Mouse (Mus musculus) hindbrain, postnatal 0 days (tissue): Measurements from ENCODE around the gene B630019K06Rik. TPM values are rescaled to one million over a fixed set of nuclear protein-coding genes. Genes with fewer than 3 reads are reported as not detected.

Experiments used
- ATAC-seq: fragments of 200-750 bp; cut with Nextera tagmentation; 2 replicates; pipeline ENCODE4 v1.8.0; 2017; ENCODE audit warnings: mild to moderate bottlenecking, moderate TSS enrichment, moderate library complexity
- DNase-seq: peaks from one replicate; pipeline ENCODE4 v3.0.0-alpha.2; 2015; ENCODE audit warnings: low spot score
- H3K27ac ChIP-seq: fragments of 300-500 bp; sonication (generic); 2 replicates; pipeline ENCODE4 v1.5.1; 2014; ENCODE audit warnings: mild to moderate bottlenecking
- H3K27me3 ChIP-seq: fragments of 300-500 bp; sonication (generic); 2 replicates; pipeline ENCODE4 v1.6.1; 2014; ENCODE audit warnings: low read length, mixed read lengths; ENCODE audit not compliant: insufficient read depth
- H3K36me3 ChIP-seq: fragments of 300-500 bp; sonication (generic); 2 replicates; pipeline ENCODE4 v1.6.1; 2014; ENCODE audit warnings: low read length, mixed read lengths; ENCODE audit not compliant: insufficient read depth
- H3K4me1 ChIP-seq: fragments of 300-500 bp; sonication (generic); 2 replicates; pipeline ENCODE4 v1.6.1; 2014; ENCODE audit warnings: antibody characterized with exemption, low read length, mixed read lengths; ENCODE audit not compliant: insufficient read depth
- H3K4me2 ChIP-seq: fragments of 300-500 bp; sonication (generic); 2 replicates; pipeline ENCODE4 v1.6.1; 2014; ENCODE audit warnings: low read depth, mild to moderate bottlenecking, low read length, moderate library complexity, mixed read lengths
- H3K4me3 ChIP-seq: fragments of 300-500 bp; sonication (generic); 2 replicates; pipeline ENCODE4 v1.5.1; 2014; ENCODE audit warnings: low read length
- H3K9ac ChIP-seq: fragments of 300-500 bp; sonication (generic); replicated peaks from 2 replicates; pipeline ENCODE4 v1.6.1; 2014; ENCODE audit warnings: mild to moderate bottlenecking, low read length, moderate library complexity, mixed read lengths
- H3K9me3 ChIP-seq: fragments of 300-500 bp; sonication (generic); 2 replicates; pipeline ENCODE4 v1.6.1; 2016; ENCODE audit warnings: low read length, mixed read lengths
- CTCF ChIP-seq: IDR thresholded peaks from 2 replicates; pipeline ENCODE4 v1.5.1; 2016; ENCODE audit warnings: antibody characterized with exemption, control low read depth, low read depth
- WGBS: fragments of 180-500 bp; shearing (Covaris S2); extraction: QIAGEN DNeasy Blood & Tissue Kit; methylation state at CpG from one replicate; pipeline ENCODE4 v1.1.7; 2014; 5-methylcytosine and 5-hydroxymethylcytosine counted together
- polyA plus RNA-seq: library from polyadenylated mRNA; unstranded; fragments of >200 nt; fragmentation: Nextera tagmentation; extraction: Ambion mirVana; gene quantifications from 2 replicates; pipeline ENCODE4 v1.2.1, GENCODE M21; 2015
- total RNA-seq: library from RNA; depleted of rRNA; stranded (reverse); fragments of >200 nt; gene quantifications from 2 replicates; pipeline ENCODE4 v1.2.3, GENCODE M21; 2014; rRNA removed

B630019K06Rik gene
- total and polyA plus RNA-seq, 2 experiments from 2014 or later = 30.0 to 94.8 TPM

DNA sequence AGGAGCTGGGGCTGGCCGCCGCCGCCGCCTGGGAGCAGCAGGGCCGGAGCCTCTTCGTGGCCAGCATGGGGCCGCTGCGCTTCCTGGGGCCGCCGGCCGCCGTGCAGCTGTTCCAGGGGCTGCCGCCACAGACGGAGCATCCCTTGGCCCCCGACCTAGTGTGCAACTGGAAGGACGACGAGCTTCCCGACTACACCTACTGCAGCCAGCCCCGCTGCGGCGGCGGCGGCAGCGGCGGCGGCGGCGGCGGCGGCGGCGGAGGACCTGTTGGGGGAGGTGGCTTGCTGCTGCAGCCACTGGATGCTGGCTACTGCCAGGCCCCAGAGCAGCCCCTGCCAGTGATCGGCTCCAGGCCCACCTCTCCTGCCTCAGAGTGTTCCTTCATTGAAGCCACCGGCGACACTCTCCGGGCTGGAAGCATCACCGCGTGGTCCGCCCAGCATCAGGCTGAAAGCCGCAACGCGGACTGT is 1.0 kb downstream of the B630019K06Rik start:
- 35% methylated on average over 20 of the region's 42 CpGs for WGBS
- DNase-seq = peak; percentile 29

DNA sequence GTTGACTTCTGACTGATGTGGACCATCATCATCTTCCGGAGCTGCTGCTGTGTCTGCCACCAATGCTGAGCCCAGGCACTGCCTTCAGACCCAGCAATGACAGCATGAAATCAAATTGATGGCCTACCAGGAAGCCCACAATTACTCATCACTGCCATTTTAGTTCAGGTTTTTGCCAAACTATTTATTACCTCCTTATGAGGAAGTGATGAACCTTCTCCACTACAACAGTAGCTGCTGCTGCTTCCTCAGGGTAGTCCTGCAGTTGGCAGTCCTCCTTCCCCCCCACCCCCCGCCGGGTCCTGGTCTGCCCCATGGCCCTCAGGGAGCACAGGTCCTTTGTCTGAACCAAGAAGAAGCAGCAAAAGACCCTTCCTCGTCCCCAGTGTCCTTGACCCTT is 8.6 kb downstream of the B630019K06Rik start:
- ATAC-seq = no peak
- H3K9ac ChIP-seq = no peak overlapping the region
- H3K27ac ChIP-seq = no peak overlapping the region
- WGBS = 72% methylated on average over 4 of the region's 4 CpGs
- no peaks in the 10 kb centered on the region for H3K36me3 ChIP-seq
- H3K27me3 ChIP-seq = no peaks in the 10 kb centered on the region
- DNase-seq = no peak
- no peak overlapping the region for H3K4me2 ChIP-seq
- H3K4me1 ChIP-seq = no peaks in the 10 kb centered on the region
- H3K9me3 ChIP-seq = no peaks in the 10 kb centered on the region
- TF ChIP-seq CTCF = no peak
- H3K4me3 ChIP-seq = no peak overlapping the region

More for the DNA sequence above, 1.0 kb downstream of the B630019K06Rik start:
- Histone ChIP-seq H3K4me2 (peak overlapping the region; percentile 61), H3K27ac (peak overlapping the region; percentile 83), H3K36me3 (no peaks in the 10 kb centered on the region), H3K4me1 (no peaks in the 10 kb centered on the region), H3K9ac (peak overlapping the region; percentile 79), H3K9me3 (no peaks in the 10 kb centered on the region), H3K4me3 (peak overlapping the region; percentile 54), H3K27me3 (no peaks in the 10 kb centered on the region)
- no peak for TF ChIP-seq CTCF
- ATAC-seq = peak; percentile 79

DNA sequence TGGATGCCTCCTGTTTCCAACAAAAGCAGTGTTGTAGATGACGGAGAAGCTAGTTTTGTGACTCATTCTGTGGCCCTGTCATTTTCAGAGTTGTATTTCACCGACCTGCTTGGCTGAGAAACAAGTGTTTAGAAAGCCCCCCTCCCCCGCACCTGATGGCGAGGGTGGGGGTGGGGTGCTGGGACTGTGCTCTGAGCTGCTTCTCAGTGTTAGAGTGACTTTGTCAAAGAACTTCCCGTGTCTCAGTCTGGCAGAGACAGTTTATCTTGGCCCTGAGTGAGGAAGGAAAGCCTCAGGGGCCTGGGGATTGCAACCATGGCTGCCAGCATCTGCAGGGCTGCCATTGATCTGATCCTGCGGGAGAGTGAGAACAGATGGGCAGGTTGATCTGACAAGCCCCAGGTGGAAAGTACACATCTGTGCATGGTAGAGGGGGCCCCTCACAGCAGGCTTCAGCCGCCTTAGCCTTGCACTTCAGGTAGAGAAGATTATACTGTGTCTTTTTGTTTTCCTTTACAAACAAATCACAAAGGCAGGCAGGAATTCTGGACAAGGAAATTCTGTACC is 9.8 kb downstream of the B630019K06Rik start:
- peak; percentile 9 for DNase-seq
- no peaks in the 10 kb centered on the region for H3K27me3 ChIP-seq
- peak; percentile 58; the same call in 1 of the 2 replicates for ATAC-seq
- 31% methylated on average over 7 of the region's 7 CpGs for WGBS
- H3K4me1 ChIP-seq = no peaks in the 10 kb centered on the region
- no peak overlapping the region for H3K4me2 ChIP-seq
- H3K4me3 ChIP-seq = no peak overlapping the region
- no peaks in the 10 kb centered on the region for H3K9me3 ChIP-seq
- H3K9ac ChIP-seq = no peak overlapping the region
- H3K36me3 ChIP-seq = no peaks in the 10 kb centered on the region
- no peak for TF ChIP-seq CTCF
- no peak overlapping the region for H3K27ac ChIP-seq

DNA sequence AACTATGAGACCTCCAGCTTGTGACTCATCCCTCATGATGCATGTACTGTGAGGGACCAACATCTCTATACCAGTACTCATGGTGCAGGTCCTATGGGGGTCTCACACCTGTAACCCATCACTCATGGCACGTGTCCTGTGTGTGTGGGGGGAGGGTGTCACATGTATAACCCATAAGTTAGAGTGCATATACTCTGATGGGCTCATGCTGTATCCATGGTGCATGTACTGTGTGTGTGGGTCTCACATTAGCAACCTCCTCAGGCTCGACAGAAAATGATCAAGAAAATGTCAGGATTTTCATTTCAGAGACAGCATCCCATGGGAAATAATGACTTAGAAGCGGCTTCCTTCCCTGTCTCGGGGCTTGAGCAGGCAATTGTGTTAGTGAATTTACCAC is 28.9 kb downstream of the B630019K06Rik start:
- Histone ChIP-seq H3K27me3 (no peaks in the 10 kb centered on the region), H3K4me2 (no peak overlapping the region), H3K27ac (no peak overlapping the region), H3K4me3 (no peak overlapping the region), H3K36me3 (no peaks in the 10 kb centered on the region), H3K4me1 (no peaks in the 10 kb centered on the region), H3K9ac (no peak overlapping the region), H3K9me3 (no peaks in the 10 kb centered on the region)
- no peak for TF ChIP-seq CTCF
- ATAC-seq (peak; percentile 51; the same call in 1 of the 2 replicates), DNase-seq (peak; percentile 5)
- 56% methylated on average over 4 of the region's 4 CpGs for WGBS

DNA sequence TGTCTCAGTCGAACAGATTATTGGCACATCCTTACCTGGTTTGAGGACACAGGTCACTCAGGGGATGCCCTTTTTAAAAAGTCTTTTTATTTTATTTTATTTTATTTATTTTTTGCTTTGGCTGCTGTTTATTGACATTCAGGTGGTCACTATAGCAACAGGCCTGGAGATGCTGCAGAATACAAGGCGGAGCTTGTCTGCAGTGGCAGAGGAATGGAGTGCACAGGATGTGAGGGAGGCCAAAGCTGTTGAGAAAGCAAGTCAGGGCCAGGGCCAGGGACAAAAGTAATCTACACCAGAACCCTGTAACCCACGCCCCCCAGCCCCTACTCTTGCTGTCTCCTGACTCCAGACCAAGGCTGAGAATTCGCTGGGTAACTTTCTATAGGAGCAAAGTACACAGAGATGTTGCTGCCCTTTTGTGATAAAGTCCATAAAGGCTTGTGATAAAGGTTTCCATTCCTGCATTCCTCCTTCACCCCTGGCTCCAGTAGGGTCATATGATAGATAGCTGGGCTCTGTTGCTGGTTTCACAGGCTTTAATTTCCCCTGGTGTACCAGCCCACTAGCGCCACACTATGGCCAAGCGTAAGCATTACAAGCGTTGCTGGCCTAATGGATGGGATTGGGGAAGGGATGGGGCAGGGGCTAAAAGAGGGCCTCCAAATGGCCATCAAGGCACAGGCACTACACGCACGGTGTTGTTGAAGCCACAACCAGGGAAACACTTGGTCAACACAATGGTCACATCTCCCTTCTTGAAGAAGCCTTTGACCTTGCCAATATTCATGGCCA is 29.8 kb downstream of the B630019K06Rik start:
- H3K9me3 ChIP-seq = no peaks in the 10 kb centered on the region
- 56% methylated on average over 9 of the region's 9 CpGs for WGBS
- H3K4me3 ChIP-seq = no peak overlapping the region
- H3K4me1 ChIP-seq = no peaks in the 10 kb centered on the region
- H3K27me3 ChIP-seq = no peaks in the 10 kb centered on the region
- peak; percentile 72 for ATAC-seq
- no peak overlapping the region for H3K4me2 ChIP-seq
- peak; percentile 40 for DNase-seq
- peak; percentile 62 for TF ChIP-seq CTCF
- H3K27ac ChIP-seq = no peak overlapping the region; the same call in 1 of the 2 replicates
- no peaks in the 10 kb centered on the region for H3K36me3 ChIP-seq
- H3K9ac ChIP-seq = no peak overlapping the region

DNA sequence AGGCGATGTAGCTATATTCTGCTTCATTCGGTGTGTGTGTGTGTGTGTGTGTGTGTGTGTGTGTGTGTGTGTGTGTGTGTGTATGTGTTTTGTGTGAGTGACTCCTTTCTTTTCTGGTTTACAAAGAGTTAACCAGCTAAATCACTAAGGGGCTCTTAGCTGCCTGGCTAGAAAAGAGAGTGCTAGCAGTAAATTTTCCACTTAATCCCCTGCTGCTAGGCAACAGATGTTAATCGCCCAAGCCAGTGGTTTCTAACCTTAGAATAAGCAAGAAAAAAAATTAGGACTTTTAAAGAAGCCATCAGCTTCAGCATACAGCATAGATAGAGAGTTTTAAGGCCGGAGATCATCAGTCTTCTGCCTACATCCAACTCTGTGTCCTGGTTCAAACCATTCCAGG is 35.1 kb downstream of the B630019K06Rik start:
- no peak for TF ChIP-seq CTCF
- H3K27me3 ChIP-seq = no peaks in the 10 kb centered on the region
- 48% methylated on average over 4 of the region's 4 CpGs for WGBS
- peak; percentile 25 for DNase-seq
- no peaks in the 10 kb centered on the region for H3K9me3 ChIP-seq
- no peak overlapping the region for H3K27ac ChIP-seq
- no peak overlapping the region for H3K4me2 ChIP-seq
- no peaks in the 10 kb centered on the region for H3K36me3 ChIP-seq
- H3K4me1 ChIP-seq = no peaks in the 10 kb centered on the region
- no peak overlapping the region for H3K9ac ChIP-seq
- H3K4me3 ChIP-seq = no peak overlapping the region
- ATAC-seq = no peak

DNA sequence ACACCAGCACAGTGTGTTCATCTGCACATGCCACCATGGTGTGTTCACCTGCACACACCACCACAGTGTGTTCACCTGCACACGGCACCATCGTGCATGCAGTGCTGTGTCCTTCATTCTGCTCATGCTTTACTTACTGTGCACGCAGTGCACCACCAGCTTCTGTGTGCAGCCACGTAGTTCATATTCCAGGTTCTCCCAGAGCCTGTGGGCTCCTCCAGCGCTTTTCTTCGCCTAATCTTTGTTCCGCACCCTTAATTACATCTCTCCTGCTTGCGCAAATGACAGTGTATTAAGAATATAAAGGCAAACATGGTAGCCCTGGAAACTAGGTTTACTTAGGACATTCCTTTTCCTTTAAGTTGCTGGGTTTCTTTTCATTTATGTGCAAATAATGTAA is 51.9 kb downstream of the B630019K06Rik start:
- TF ChIP-seq CTCF = no peak
- Histone ChIP-seq H3K4me2 (no peak overlapping the region), H3K9ac (no peak overlapping the region), H3K27ac (no peak overlapping the region), H3K4me1 (no peaks in the 10 kb centered on the region), H3K27me3 (no peaks in the 10 kb centered on the region), H3K36me3 (no peaks in the 10 kb centered on the region), H3K4me3 (no peak overlapping the region), H3K9me3 (no peaks in the 10 kb centered on the region)
- 71% methylated on average over 8 of the region's 8 CpGs for WGBS
- DNase-seq = no peak
- ATAC-seq = no peak

Other genes with a start within 250 kb of the B630019K06Rik start
- gene Ssxb8, start 201.5 kb upstream of the B630019K06Rik start, total RNA-seq = not detected in 2 replicates
- not detected in 2 replicates for gene Ssxb8, start 201.5 kb upstream of the B630019K06Rik start, polyA plus RNA-seq
- gene Ssx9, start 143.9 kb upstream of the B630019K06Rik start, total RNA-seq = not detected in 2 replicates
- gene Ssx9, start 143.9 kb upstream of the B630019K06Rik start, polyA plus RNA-seq = not detected in 2 replicates
- gene Ssxb5, start 88.7 kb upstream of the B630019K06Rik start, total RNA-seq = not detected in 2 replicates
- gene Ssxb5, start 88.7 kb upstream of the B630019K06Rik start, polyA plus RNA-seq = not detected in 2 replicates
- not detected in 2 replicates for gene Gm6592, start 48.4 kb upstream of the B630019K06Rik start, total RNA-seq
- not detected in 2 replicates for gene Gm6592, start 48.4 kb upstream of the B630019K06Rik start, polyA plus RNA-seq
- not detected in 2 replicates for gene Gm5751, start 18.1 kb upstream of the B630019K06Rik start, total RNA-seq
- not detected in 2 replicates for gene Gm5751, start 18.1 kb upstream of the B630019K06Rik start, polyA plus RNA-seq
- not detected in 2 replicates for gene Fthl17b, start 70.6 kb downstream of the B630019K06Rik start, total RNA-seq
- gene Fthl17b, start 70.6 kb downstream of the B630019K06Rik start, polyA plus RNA-seq = not detected in 2 replicates
- not detected in 2 replicates for gene Fthl17c, start 84.2 kb downstream of the B630019K06Rik start, total RNA-seq
- not detected in 2 replicates for gene Fthl17c, start 84.2 kb downstream of the B630019K06Rik start, polyA plus RNA-seq
- not detected in 2 replicates for gene Fthl17d, start 94.4 kb downstream of the B630019K06Rik start, total RNA-seq
- gene Fthl17d, start 94.4 kb downstream of the B630019K06Rik start, polyA plus RNA-seq = not detected in 2 replicates
- gene Fthl17e, start 141.1 kb downstream of the B630019K06Rik start, total RNA-seq = not detected in 2 replicates
- gene Fthl17e, start 141.1 kb downstream of the B630019K06Rik start, polyA plus RNA-seq = not detected in 2 replicates
- gene Fthl17f, start 170.6 kb downstream of the B630019K06Rik start, total RNA-seq = not detected in 2 replicates
- gene Fthl17f, start 170.6 kb downstream of the B630019K06Rik start, polyA plus RNA-seq = not detected in 2 replicates
- not detected in 2 replicates for gene 4930402K13Rik, start 212.2 kb downstream of the B630019K06Rik start, total RNA-seq
- gene 4930402K13Rik, start 212.2 kb downstream of the B630019K06Rik start, polyA plus RNA-seq = not detected in 2 replicates